Mouse (Mus musculus): ENCODE measurements around the gene Med18.

DNA sequence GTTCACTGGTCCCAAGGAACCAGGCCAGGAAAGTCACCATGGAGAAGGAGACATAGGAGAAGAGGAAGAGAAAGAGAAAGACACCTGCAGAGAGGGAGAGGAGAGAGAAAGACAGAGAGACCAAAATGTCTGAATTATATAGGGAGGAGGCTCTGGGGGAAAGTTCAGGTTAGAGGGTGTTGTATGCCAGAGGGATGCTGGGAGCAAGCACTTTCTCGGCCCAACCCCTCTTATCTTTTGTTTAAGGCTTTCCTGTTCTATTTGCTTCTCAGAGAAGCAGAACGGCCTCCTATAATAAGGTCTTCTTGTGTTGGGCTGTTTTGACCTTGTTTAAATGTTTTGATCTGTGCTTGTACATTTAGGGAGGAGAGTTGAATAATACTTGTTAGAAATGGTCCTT lies 37.7 kb downstream of the Med18 start:
- TF ChIP-seq CTCF (IDR thresholded peaks at IDR 0.05) (no peak), POLR2A (IDR thresholded peaks at IDR 0.05; ENCODE audit: insufficient read depth, low read depth, low read length) (no peak)
